Mouse (Mus musculus) spleen, adult 18-20 months (tissue): ENCODE data around the gene Pknox2.

ENCODE experiments used
- DNase-seq, 2 experiments: peaks; one replicate each; pipeline ENCODE4 v3.0.0; 2022; ENCODE audit warnings: mixed read lengths in 2 of 2

Pknox2 gene

GRCm38 (mm10) chr9:36873796-36874195 lies 273.4 kb downstream of the Pknox2 start:
- no peak for DNase-seq

GRCm38 (mm10) chr9:36870263-36870662 lies 276.9 kb downstream of the Pknox2 start:
- no peak for DNase-seq

- DNase-seq, result no peak
Measured at GRCm38 (mm10) chr9:36868662-36869061, 278.5 kb downstream of the Pknox2 start.

- DNase-seq, result no peak
Measured at GRCm38 (mm10) chr9:36864862-36865813, 282.1 kb downstream of the Pknox2 start.

- no peak for DNase-seq
Measured at GRCm38 (mm10) chr9:36863694-36864093, 283.5 kb downstream of the Pknox2 start.

- DNase-seq, result no peak
Measured at GRCm38 (mm10) chr9:36862576-36862975, 284.6 kb downstream of the Pknox2 start.

- DNase-seq, result no peak
Measured at GRCm38 (mm10) chr9:36858677-36859076, 288.5 kb downstream of the Pknox2 start.

GRCm38 (mm10) chr9:36857476-36858117 lies 289.6 kb downstream of the Pknox2 start:
- no peak for DNase-seq

GRCm38 (mm10) chr9:36856351-36856750 lies 290.9 kb downstream of the Pknox2 start:
- no peak for DNase-seq

- DNase-seq, result no peak
Measured at GRCm38 (mm10) chr9:36852175-36852574, 295.0 kb downstream of the Pknox2 start.

- DNase-seq, result no peak
Measured at GRCm38 (mm10) chr9:36850091-36850490, 297.1 kb downstream of the Pknox2 start.

GRCm38 (mm10) chr9:36848661-36849060 lies 298.5 kb downstream of the Pknox2 start:
- no peak for DNase-seq

GRCm38 (mm10) chr9:36846346-36846745 lies 300.9 kb downstream of the Pknox2 start:
- no peak for DNase-seq
